Mouse (Mus musculus) hindbrain, embryonic 12.5 days (tissue): ENCODE measurements around the gene Exosc5. TPM values are rescaled to one million over a fixed set of nuclear protein-coding genes. Genes with fewer than 3 reads are reported as not detected.
A peak's percentile ranks its signal among the peaks of the same experiment; 100 is the strongest.

Source experiments
- ATAC-seq: fragments of 200-750 bp; cut with Nextera tagmentation; 2 replicates; pipeline ENCODE4 v1.8.0; 2017; ENCODE audit warnings: moderate TSS enrichment; ENCODE audit not compliant: low FRiP score
- H3K27ac ChIP-seq: fragments of 300-500 bp; sonication (generic); 2 replicates; pipeline ENCODE4 v1.5.1; 2016; ENCODE audit warnings: mild to moderate bottlenecking
- H3K27me3 ChIP-seq: fragments of 300-500 bp; sonication (generic); 2 replicates; pipeline ENCODE4 v1.6.1; 2016; ENCODE audit warnings: mild to moderate bottlenecking
- H3K36me3 ChIP-seq: fragments of 300-500 bp; sonication (generic); 2 replicates; pipeline ENCODE4 v1.6.1; 2016; ENCODE audit warnings: mild to moderate bottlenecking
- H3K4me1 ChIP-seq: fragments of 300-500 bp; sonication (generic); 2 replicates; pipeline ENCODE4 v1.6.1; 2016
- H3K4me2 ChIP-seq: fragments of 300-500 bp; sonication (generic); replicated peaks from 2 replicates; pipeline ENCODE4 v1.6.1; 2016; ENCODE audit warnings: mild to moderate bottlenecking
- H3K4me3 ChIP-seq: fragments of 300-500 bp; sonication (generic); 2 replicates; pipeline ENCODE4 v1.5.1; 2016; ENCODE audit warnings: mild to moderate bottlenecking
- H3K9ac ChIP-seq: fragments of 300-500 bp; sonication (generic); 2 replicates; pipeline ENCODE4 v1.6.1; 2016; ENCODE audit warnings: mild to moderate bottlenecking, moderate library complexity
- H3K9me3 ChIP-seq: fragments of 300-500 bp; sonication (generic); replicated peaks from 2 replicates; pipeline ENCODE4 v1.6.1; 2016; ENCODE audit warnings: mild to moderate bottlenecking
- WGBS: fragments of 180-500 bp; shearing (Covaris S2); methylation state at CpG from one replicate; pipeline ENCODE4 v1.1.7; 2016; 5-methylcytosine and 5-hydroxymethylcytosine counted together
- polyA plus RNA-seq: library from polyadenylated mRNA; unstranded; fragments of >200 nt; fragmentation: Nextera tagmentation; extraction: Ambion mirVana; gene quantifications from 2 replicates; pipeline ENCODE4 v1.2.1, GENCODE M21; 2016

Exosc5 gene
- polyA plus RNA-seq, 1 experiment from 2014 or later, result 50.0 TPM

DNA sequence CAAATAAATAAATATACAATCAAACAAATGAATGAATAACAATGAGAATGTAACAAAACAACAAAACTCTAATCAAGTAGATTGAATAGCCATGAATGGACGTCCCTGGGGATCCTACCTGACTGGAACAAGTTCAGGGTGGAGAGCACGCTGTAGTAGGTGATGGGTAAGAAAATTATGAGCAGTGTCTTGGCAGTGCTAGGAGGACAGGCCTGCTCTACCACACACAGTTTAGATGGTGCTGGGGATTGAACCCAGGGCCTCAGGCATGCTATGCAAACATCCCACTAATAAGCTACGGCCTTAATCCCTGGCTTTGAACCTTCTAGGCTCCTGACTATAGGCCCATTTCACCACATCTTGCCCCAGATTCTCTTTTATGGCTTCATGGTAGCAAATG is 58.5 kb downstream of the Exosc5 start:
- H3K4me3 ChIP-seq, result no peak overlapping the region
- WGBS, result 90% methylated on average over 3 of the region's 3 CpGs
- H3K36me3 ChIP-seq, result peaks cover 59% of the 10 kb centered on the region
- no peak overlapping the region for H3K9ac ChIP-seq
- no peaks in the 10 kb centered on the region for H3K9me3 ChIP-seq
- no peak overlapping the region for H3K27ac ChIP-seq
- H3K27me3 ChIP-seq, result no peaks in the 10 kb centered on the region
- ATAC-seq, result no peak
- peak overlapping the region; percentile 84; the same call in 1 of the 2 replicates for H3K4me2 ChIP-seq
- peaks cover 19% of the 10 kb centered on the region for H3K4me1 ChIP-seq

DNA sequence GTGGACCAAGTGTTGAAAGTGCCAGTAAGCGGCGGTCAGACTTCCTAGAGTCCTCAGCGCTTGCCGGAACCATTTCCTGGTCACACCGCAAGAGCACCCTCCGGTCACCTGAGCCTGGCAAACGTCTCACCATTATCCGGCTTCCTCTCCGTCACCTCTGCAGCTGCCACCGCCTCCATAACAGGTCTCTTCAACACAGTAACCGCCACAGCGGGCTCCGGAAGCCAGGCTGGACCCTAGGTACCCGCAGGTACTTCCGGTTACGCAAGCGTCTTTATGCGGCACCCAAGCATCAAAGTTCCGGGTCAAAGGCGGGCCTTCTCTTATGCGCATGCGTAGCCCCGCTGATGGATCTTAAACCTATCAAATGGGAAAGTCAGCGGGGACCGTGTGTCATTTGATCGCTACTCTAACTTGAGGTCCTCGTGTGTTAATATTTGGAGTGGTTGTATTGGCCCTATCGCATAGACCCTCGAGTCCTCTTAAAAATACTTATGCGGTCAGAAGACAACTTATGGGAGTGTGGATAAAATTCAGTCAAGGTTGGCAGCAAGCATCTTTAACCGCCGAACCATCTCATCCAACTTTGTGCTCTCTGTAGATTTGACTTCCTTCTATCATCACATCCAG is 59.9 kb downstream of the Exosc5 start, which contains the start of gene Ccdc97:
Gene Ccdc97, minus strand, starts transcription at position 301 of the 630 bp plus-strand sequence.
- Histone ChIP-seq H3K27ac (peak within 1 kb of the TSS; percentile 58), H3K4me1 (peaks cover 16% of the 10 kb centered on the region), H3K27me3 (no peaks in the 10 kb centered on the region), H3K36me3 (peaks cover 59% of the 10 kb centered on the region), H3K4me3 (peak within 1 kb of the TSS; percentile 55), H3K9ac (peak within 1 kb of the TSS; percentile 58), H3K4me2 (peak within 1 kb of the TSS; percentile 84), H3K9me3 (no peaks in the 10 kb centered on the region)
- ATAC-seq, result peak; percentile 80
- 5% methylated on average over 32 of the region's 32 CpGs for WGBS

DNA sequence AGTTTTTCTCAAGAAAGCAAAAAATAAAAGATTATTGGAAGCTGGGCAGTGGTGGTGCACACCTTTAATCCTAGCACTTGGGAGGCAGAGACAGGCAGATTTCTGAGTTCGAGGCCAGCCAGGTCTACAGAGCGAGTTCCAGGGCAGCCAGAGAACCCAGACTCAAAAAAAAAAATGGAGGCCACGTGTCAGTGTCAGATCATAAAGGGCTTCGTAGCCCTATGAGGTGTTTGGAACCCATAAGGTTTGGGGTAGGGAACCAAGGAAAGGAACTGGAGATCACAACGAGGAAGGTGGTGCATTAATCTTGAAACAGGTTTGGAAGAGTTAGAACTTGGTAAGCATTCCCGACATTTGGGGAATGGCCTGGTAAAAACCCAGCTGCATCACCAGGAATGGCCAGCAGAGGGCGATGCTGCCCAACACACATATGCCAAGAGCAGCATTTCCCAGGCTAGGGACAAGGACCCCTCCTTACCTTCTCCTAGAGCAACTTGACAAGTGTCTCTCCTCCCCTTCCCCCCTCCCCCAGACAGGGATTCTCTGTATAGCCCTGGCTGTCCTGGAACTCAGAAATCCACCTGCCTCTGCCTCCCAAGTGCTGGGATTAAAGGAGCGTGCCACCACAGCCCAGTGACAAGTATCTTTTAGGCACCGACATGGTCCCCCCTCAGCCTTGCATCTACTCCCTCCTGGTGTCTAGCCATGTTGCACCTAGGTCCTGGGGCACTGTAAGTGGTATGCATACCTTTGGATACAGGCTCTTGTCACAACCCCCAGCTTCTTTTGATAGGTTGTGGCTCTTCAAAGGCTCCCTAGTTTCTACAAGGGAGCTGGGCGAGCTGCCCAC is 61.0 kb downstream of the Exosc5 start:
- H3K27ac ChIP-seq, result no peak overlapping the region
- H3K9ac ChIP-seq, result no peak overlapping the region
- ATAC-seq, result peak; percentile 39; the same call in 1 of the 2 replicates
- H3K9me3 ChIP-seq, result no peaks in the 10 kb centered on the region
- 65% methylated on average over 10 of the region's 10 CpGs for WGBS
- peak overlapping the region; percentile 84; the same call in 1 of the 2 replicates for H3K4me2 ChIP-seq
- no peaks in the 10 kb centered on the region for H3K27me3 ChIP-seq
- peaks cover 16% of the 10 kb centered on the region for H3K4me1 ChIP-seq
- peaks cover 59% of the 10 kb centered on the region for H3K36me3 ChIP-seq
- H3K4me3 ChIP-seq, result no peak overlapping the region

DNA sequence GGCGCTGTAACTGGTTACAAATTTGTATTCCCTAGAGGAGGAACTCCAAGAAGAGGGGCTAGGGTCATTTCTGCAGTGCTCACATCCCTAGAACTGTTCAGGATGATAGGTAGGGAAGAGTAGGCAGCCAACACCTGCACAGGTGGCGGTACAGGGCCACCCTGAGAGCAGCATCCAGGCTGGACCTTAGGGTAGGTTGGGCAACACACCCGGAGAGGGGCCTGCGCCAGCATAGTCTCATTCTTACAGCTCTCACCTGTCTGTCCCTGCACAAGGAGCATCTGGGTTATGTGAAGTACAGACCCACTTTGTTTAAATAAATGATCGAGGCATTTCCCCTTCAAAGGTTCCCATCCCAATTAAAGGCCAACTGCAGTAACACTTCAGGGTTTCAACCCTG is 61.8 kb downstream of the Exosc5 start:
- H3K4me2 ChIP-seq, result no peak overlapping the region
- H3K27ac ChIP-seq, result no peak overlapping the region
- no peak overlapping the region for H3K4me3 ChIP-seq
- peaks cover 16% of the 10 kb centered on the region for H3K4me1 ChIP-seq
- no peaks in the 10 kb centered on the region for H3K9me3 ChIP-seq
- WGBS, result 96% methylated on average over 5 of the region's 5 CpGs
- no peaks in the 10 kb centered on the region for H3K27me3 ChIP-seq
- no peak overlapping the region for H3K9ac ChIP-seq
- peaks cover 59% of the 10 kb centered on the region for H3K36me3 ChIP-seq
- ATAC-seq, result no peak

Other genes with a start within 250 kb of the Exosc5 start
- 0.30 and 0.43 TPM in 2 replicates for gene Cxcl17, start 246.3 kb upstream of the Exosc5 start, polyA plus RNA-seq
- gene Ceacam1, start 181.6 kb upstream of the Exosc5 start, polyA plus RNA-seq, result 0.81 and 1.8 TPM in 2 replicates
- gene Ceacam2, start 119.3 kb upstream of the Exosc5 start, polyA plus RNA-seq, result not detected in 2 replicates
- gene Erich4, start 43.3 kb upstream of the Exosc5 start, polyA plus RNA-seq, result not detected in 2 replicates
- gene Dmac2, start 39.8 kb upstream of the Exosc5 start, polyA plus RNA-seq, result 30.4 and 32.3 TPM in 2 replicates
- gene B3gnt8, start 32.5 kb upstream of the Exosc5 start, polyA plus RNA-seq, result 1.5 and 2.1 TPM in 2 replicates
- 44.6 and 45.4 TPM in 2 replicates for gene Bckdha, start 183 bp upstream of the Exosc5 start, polyA plus RNA-seq
- gene Tmem91, start 16.0 kb downstream of the Exosc5 start, polyA plus RNA-seq, result 3.5 and 4.6 TPM in 2 replicates
- gene B9d2, start 21.6 kb downstream of the Exosc5 start, polyA plus RNA-seq, result 25.9 and 30.8 TPM in 2 replicates
- gene Tgfb1, start 27.8 kb downstream of the Exosc5 start, polyA plus RNA-seq, result 1.6 and 1.8 TPM in 2 replicates
- 32.8 and 36.0 TPM in 2 replicates for gene Ccdc97, start 59.9 kb downstream of the Exosc5 start, polyA plus RNA-seq
- gene Hnrnpul1, start 95.6 kb downstream of the Exosc5 start, polyA plus RNA-seq, result 68.6 and 76.6 TPM in 2 replicates
- 36.6 and 40.8 TPM in 2 replicates for gene Axl, start 129.5 kb downstream of the Exosc5 start, polyA plus RNA-seq
- gene Cyp2s1, start 157.7 kb downstream of the Exosc5 start, polyA plus RNA-seq, result 1.8 TPM in 2 replicates
- gene Cyp2b10, start 238.5 kb downstream of the Exosc5 start, polyA plus RNA-seq, result not detected in 2 replicates